Mouse (Mus musculus) testis, adult 2 months (tissue): Measurements from ENCODE around the gene Gfy.

Experiments used
- CTCF ChIP-seq: fragments of 200-500 bp; IDR thresholded peaks from 2 replicates; pipeline ENCODE4 v1.5.1; 2012; ENCODE audit warnings: low read depth, mild to moderate bottlenecking, inconsistent platforms, low read length, moderate library complexity; ENCODE audit not compliant: control insufficient read depth, insufficient read depth, insufficient replicate concordance
- POLR2A ChIP-seq: fragments of 200-500 bp; IDR thresholded peaks from 2 replicates; pipeline ENCODE4 v1.6.1; 2012; ENCODE audit warnings: low read depth, mild to moderate bottlenecking, inconsistent platforms, low read length, moderate library complexity; ENCODE audit not compliant: control insufficient read depth

DNA sequence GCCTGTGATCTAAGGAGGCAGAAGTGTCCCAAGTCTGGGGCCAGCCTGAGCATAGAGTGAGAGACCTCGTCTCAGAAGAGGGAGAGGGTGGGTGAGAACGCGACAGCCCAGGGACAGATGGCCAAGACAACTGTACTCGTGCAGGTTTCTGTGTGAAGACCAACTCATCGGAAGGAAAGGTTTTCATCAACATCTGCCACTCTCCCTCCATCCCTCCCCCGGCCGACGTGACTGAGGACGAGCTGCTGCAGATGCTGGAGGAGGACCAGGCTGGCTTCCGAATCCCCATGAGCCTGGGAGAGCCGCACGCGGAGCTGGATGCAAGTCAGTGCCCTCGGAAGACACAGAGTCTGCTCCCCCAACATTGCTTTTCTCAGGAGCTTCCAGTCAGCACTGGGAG, 21.9 kb downstream of the Gfy start:
- no peak for TF ChIP-seq POLR2A
- TF ChIP-seq CTCF = no peak
